Mouse (Mus musculus): Measurements from ENCODE around the gene Slc1a2. TPM values are rescaled to one million over a fixed set of nuclear protein-coding genes. Genes with fewer than 3 reads are reported as not detected.
A peak's percentile ranks its signal among the peaks of the same experiment; 100 is the strongest.

Gene Slc1a2
- total and polyA plus RNA-seq, 3 experiments, result 0.08 TPM; not detected in 2

- H3K4me1 ChIP-seq (ENCODE audit: control insufficient read depth in 1 of 2, insufficient read depth in 2 of 2, low read length in 2 of 2), result peaks cover 21 to 37% of the 10 kb centered on the region in 2 experiments
- H3K27ac ChIP-seq (ENCODE audit: control insufficient read depth, low read depth, low read length), result no peak overlapping the region
- no peak overlapping the region for H3K4me3 ChIP-seq (ENCODE audit: control insufficient read depth in 1 of 2, insufficient read depth in 1 of 2, low read depth in 2 of 2, low read length in 2 of 2)
- DNase-seq (ENCODE audit: low read depth, low spot score), result no peak
- no peaks in the 10 kb centered on the region for H3K27me3 ChIP-seq (ENCODE audit: control insufficient read depth in 1 of 2, insufficient read depth in 2 of 2, low read length in 2 of 2)
- no peak overlapping the region for H3K9ac ChIP-seq (ENCODE audit: control insufficient read depth, low read depth, low read length, poor library complexity, severe bottlenecking)
- no peaks in the 10 kb centered on the region for H3K9me3 ChIP-seq (replicated peaks; ENCODE audit: insufficient read depth, low read length)
- H3K36me3 ChIP-seq (ENCODE audit: control insufficient read depth in 1 of 2, insufficient read depth in 2 of 2, low read length in 2 of 2), result peaks cover 0 to 37% of the 10 kb centered on the region in 2 experiments; a peak in 2 of 4 replicates
- TF ChIP-seq CHD2 (IDR thresholded peaks at IDR 0.05; ENCODE audit: low read length), result no peak
- H3K79me2 ChIP-seq (ENCODE audit: control insufficient read depth, insufficient read depth, low read length, poor library complexity), result no peaks in the 10 kb centered on the region
These were observed 104.7 kb downstream of the Slc1a2 start for GRCm38 (mm10) chr2:102763176-102763575.

GRCm38 (mm10) chr2:102763991-102764390 is 105.5 kb downstream of the Slc1a2 start:
- no peak overlapping the region for H3K9ac ChIP-seq (ENCODE audit: control insufficient read depth, low read depth, low read length, poor library complexity, severe bottlenecking)
- no peak for TF ChIP-seq ZMIZ1 (IDR thresholded peaks at IDR 0.05; ENCODE audit: low read depth, low read length)
- TF ChIP-seq USF2 (IDR thresholded peaks at IDR 0.05; ENCODE audit: borderline replicate concordance in 1 of 2, insufficient read depth in 1 of 2, low read depth in 1 of 2, low read length in 2 of 2), result no peak
- no peak for TF ChIP-seq CTCF (IDR thresholded peaks at IDR 0.05 in 2 of 3, conservative IDR thresholded peaks at IDR 0.05 in 1 of 3; ENCODE audit: control insufficient read depth in 1 of 3, insufficient read depth in 1 of 3, low read depth in 2 of 3, low read length in 3 of 3, poor library complexity in 1 of 3, severe bottlenecking in 1 of 3)
- TF ChIP-seq UBTF (IDR thresholded peaks at IDR 0.05; ENCODE audit: borderline replicate concordance, insufficient read depth, low read depth, low read length), result no peak
- TF ChIP-seq MXI1 (IDR thresholded peaks at IDR 0.05; ENCODE audit: low read depth, low read length), result no peak
- no peak for TF ChIP-seq TAL1 (IDR thresholded peaks at IDR 0.05; ENCODE audit: low read length)
- TF ChIP-seq RAD21 (IDR thresholded peaks at IDR 0.05; ENCODE audit: low read depth, low read length), result no peak
- TF ChIP-seq CHD1 (IDR thresholded peaks at IDR 0.05; ENCODE audit: low read depth, low read length), result no peak
- peaks cover 19 to 32% of the 10 kb centered on the region in 2 experiments for H3K4me1 ChIP-seq (ENCODE audit: control insufficient read depth in 1 of 2, insufficient read depth in 2 of 2, low read length in 2 of 2)
- no peaks in the 10 kb centered on the region for H3K9me3 ChIP-seq (replicated peaks; ENCODE audit: insufficient read depth, low read length)
- peaks cover 0 to 31% of the 10 kb centered on the region in 2 experiments; a peak in 2 of 4 replicates for H3K36me3 ChIP-seq (ENCODE audit: control insufficient read depth in 1 of 2, insufficient read depth in 2 of 2, low read length in 2 of 2)
- DNase-seq (ENCODE audit: low read depth, low spot score), result no peak
- H3K27ac ChIP-seq (ENCODE audit: control insufficient read depth, low read depth, low read length), result no peak overlapping the region
- H3K27me3 ChIP-seq (ENCODE audit: control insufficient read depth in 1 of 2, insufficient read depth in 2 of 2, low read length in 2 of 2), result no peaks in the 10 kb centered on the region
- no peaks in the 10 kb centered on the region for H3K79me2 ChIP-seq (ENCODE audit: control insufficient read depth, insufficient read depth, low read length, poor library complexity)
- no peak overlapping the region for H3K4me3 ChIP-seq (ENCODE audit: control insufficient read depth in 1 of 2, insufficient read depth in 1 of 2, low read depth in 2 of 2, low read length in 2 of 2)

GRCm38 (mm10) chr2:102764602-102765374 is 106.3 kb downstream of the Slc1a2 start:
- H3K4me3 ChIP-seq (ENCODE audit: control insufficient read depth in 1 of 2, insufficient read depth in 1 of 2, low read depth in 2 of 2, low read length in 2 of 2), result no peak overlapping the region
- TF ChIP-seq GATA1 (IDR thresholded peaks at IDR 0.05; ENCODE audit: low read depth, low read length), result peak; percentile 47; the same call in 1 of the 2 replicates
- peak; percentile 63 for TF ChIP-seq ETS1 (IDR thresholded peaks at IDR 0.05; ENCODE audit: low read depth, low read length)
- TF ChIP-seq MYC (IDR thresholded peaks at IDR 0.05; ENCODE audit: low read depth, low read length), result no peak
- TF ChIP-seq EP300 (IDR thresholded peaks at IDR 0.05; ENCODE audit: low read depth in 1 of 2, low read length in 2 of 2), result peak; percentile 26 to 30; a peak in 2 of 4 replicates
- H3K9ac ChIP-seq (ENCODE audit: control insufficient read depth, low read depth, low read length, poor library complexity, severe bottlenecking), result no peak overlapping the region
- H3K27me3 ChIP-seq (ENCODE audit: control insufficient read depth in 1 of 2, insufficient read depth in 2 of 2, low read length in 2 of 2), result peaks cover 0 to under 1% of the 10 kb centered on the region in 2 experiments; a peak in 1 of 4 replicates
- H3K36me3 ChIP-seq (ENCODE audit: control insufficient read depth in 1 of 2, insufficient read depth in 2 of 2, low read length in 2 of 2), result peaks cover 0 to 28% of the 10 kb centered on the region in 2 experiments; a peak in 2 of 4 replicates
- no peaks in the 10 kb centered on the region for H3K9me3 ChIP-seq (replicated peaks; ENCODE audit: insufficient read depth, low read length)
- DNase-seq (ENCODE audit: low read depth, low spot score), result no peak
- H3K79me2 ChIP-seq (ENCODE audit: control insufficient read depth, insufficient read depth, low read length, poor library complexity), result no peaks in the 10 kb centered on the region
- H3K4me1 ChIP-seq (ENCODE audit: control insufficient read depth in 1 of 2, insufficient read depth in 2 of 2, low read length in 2 of 2), result peaks cover 19 to 27% of the 10 kb centered on the region in 2 experiments
- no peak overlapping the region for H3K27ac ChIP-seq (ENCODE audit: control insufficient read depth, low read depth, low read length)

All from MEL (cell line).